Mouse (Mus musculus): ENCODE measurements around the gene Nwd2. TPM values are rescaled to one million over a fixed set of nuclear protein-coding genes. Genes with fewer than 3 reads are reported as not detected.

Gene Nwd2
- total RNA-seq, 2 experiments from 2014 or later, result not detected

GRCm38 (mm10) chr5:63827006-63827405 is 178.1 kb downstream of the Nwd2 start:
- no peak for DNase-seq (ENCODE audit: low spot score in 2 of 2)

- no peak for DNase-seq (ENCODE audit: low spot score in 2 of 2)
Measured at GRCm38 (mm10) chr5:63827415-63828053, 178.6 kb downstream of the Nwd2 start.

GRCm38 (mm10) chr5:63828380-63829185 is 179.7 kb downstream of the Nwd2 start:
- DNase-seq (ENCODE audit: low spot score in 2 of 2), result no peak

- DNase-seq (ENCODE audit: low spot score in 2 of 2), result no peak
Measured at GRCm38 (mm10) chr5:63831054-63831453, 182.2 kb downstream of the Nwd2 start.

- no peak for DNase-seq (ENCODE audit: low spot score in 2 of 2)
Measured at GRCm38 (mm10) chr5:63833955-63834354, 185.1 kb downstream of the Nwd2 start.

- no peak for DNase-seq (ENCODE audit: low spot score in 2 of 2)
Measured at GRCm38 (mm10) chr5:63834435-63834834, 185.5 kb downstream of the Nwd2 start.

GRCm38 (mm10) chr5:63837115-63837514 is 188.2 kb downstream of the Nwd2 start:
- DNase-seq (ENCODE audit: low spot score in 2 of 2), result no peak

GRCm38 (mm10) chr5:63837851-63838250 is 188.9 kb downstream of the Nwd2 start:
- DNase-seq (ENCODE audit: low spot score in 2 of 2), result no peak

- DNase-seq (ENCODE audit: low spot score in 2 of 2), result no peak
Measured at GRCm38 (mm10) chr5:63839801-63840416, 191.0 kb downstream of the Nwd2 start.

- DNase-seq (ENCODE audit: low spot score in 2 of 2), result no peak
Measured at GRCm38 (mm10) chr5:63847080-63847479, 198.2 kb downstream of the Nwd2 start.

- DNase-seq (ENCODE audit: low spot score in 2 of 2), result no peak
Measured at GRCm38 (mm10) chr5:63847541-63848226, 198.8 kb downstream of the Nwd2 start.

- no peak for DNase-seq (ENCODE audit: low spot score in 2 of 2)
Measured at GRCm38 (mm10) chr5:63858901-63859300, 210.0 kb downstream of the Nwd2 start.

Other genes with a start within 250 kb of the Nwd2 start
- gene 0610040J01Rik, start 163.3 kb downstream of the Nwd2 start, total RNA-seq (2021), result 1 to 10 TPM; 1.0 to 1.1 TPM

Measured in gastrocnemius, postnatal 4 days (tissue).